In genomic region chr9:48681193-48681592, GRCm38 (mm10) we compare ENCODE assay signal across 25 mouse cellular contexts.
"Had no signal": no experiment of that assay in that cellular context is flagged by ENCODE, and none has a peak within 500 bp of the region (broad histone marks: within the 10 kb centered on the region; RNA-seq: fewer than 3 reads in every experiment).

No protein-coding gene starts in this region.

- H3K27ac ChIP-seq: heart, embryonic 13.5 days; heart, embryonic 15.5 days; hindbrain, embryonic 12.5 days; hindbrain, embryonic 14.5 days; hindbrain, postnatal 0 days; kidney, embryonic 15.5 days; kidney, postnatal 0 days; limb, embryonic 13.5 days; limb, embryonic 15.5 days had no signal

- H3K4me3 ChIP-seq: heart, embryonic 13.5 days; heart, embryonic 15.5 days; hindbrain, embryonic 12.5 days; kidney, embryonic 15.5 days; limb, embryonic 13.5 days; limb, embryonic 15.5 days had no signal

- H3K27me3 ChIP-seq: heart, embryonic 13.5 days; heart, embryonic 15.5 days; hindbrain, embryonic 12.5 days had no signal

- H3K36me3 ChIP-seq: heart, embryonic 13.5 days; heart, embryonic 15.5 days; hindbrain, embryonic 12.5 days; kidney, embryonic 15.5 days; limb, embryonic 13.5 days; limb, embryonic 15.5 days had no signal

- DNase-seq: forebrain, postnatal 0 days; gastrocnemius, postnatal 14 days; gastrocnemius, postnatal 36 days; heart, adult 18-20 months; heart, postnatal 14 days; heart, postnatal 36 days; kidney, adult 11 months; kidney, adult 2 months; kidney, adult 9 months; kidney, postnatal 14 days; kidney, postnatal 36 days; layer of hippocampus, adult 9-11 months; layer of hippocampus, postnatal 36 days; left cerebral cortex, postnatal 4 days had no signal

- H3K9me3 ChIP-seq: heart, embryonic 13.5 days; heart, embryonic 15.5 days; hindbrain, embryonic 12.5 days; kidney, embryonic 15.5 days; limb, embryonic 13.5 days; limb, embryonic 15.5 days had no signal

- H3K9ac ChIP-seq: forebrain, postnatal 0 days; heart, embryonic 13.5 days; heart, embryonic 15.5 days; hindbrain, embryonic 12.5 days; hindbrain, embryonic 14.5 days; kidney, embryonic 15.5 days; limb, embryonic 13.5 days; limb, embryonic 15.5 days had no signal

- H3K4me2 ChIP-seq: heart, embryonic 11.5 days; heart, embryonic 13.5 days; heart, embryonic 15.5 days; hindbrain, embryonic 12.5 days; hindbrain, embryonic 14.5 days; kidney, embryonic 15.5 days; limb, embryonic 13.5 days; limb, embryonic 15.5 days had no signal

- ATAC-seq: forebrain, postnatal 0 days; hindbrain, postnatal 0 days; intestine, embryonic 16.5 days had no signal
